In the genomic region with DNA sequence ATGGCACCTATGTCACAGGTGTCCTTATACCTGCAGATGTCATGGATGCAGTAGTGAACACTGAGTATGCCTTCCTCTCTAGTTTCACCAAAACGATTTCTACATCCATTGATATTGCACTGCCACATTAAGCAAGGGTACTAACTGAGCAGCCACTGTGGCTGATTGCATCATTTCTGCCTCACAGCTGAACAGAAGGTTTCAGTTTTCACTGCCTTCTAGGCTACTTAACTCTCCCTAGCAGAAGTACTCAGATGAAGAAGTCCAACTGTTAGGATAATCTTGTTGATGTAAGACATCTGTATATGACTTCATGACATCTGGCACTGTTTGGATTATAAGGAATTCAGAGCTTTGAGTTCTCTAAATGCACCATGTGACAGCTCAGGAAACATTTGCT, we compare ENCODE assay signal across 17 mouse cellular contexts.
DNase-seq lines count a peak whose midpoint lies in the region; ATAC-seq and TF ChIP-seq lines count a peak whose summit lies in the region.
"Had no signal": no experiment of that assay in that cellular context is flagged by ENCODE, and none has a peak within 500 bp of the region (broad histone marks: within the 10 kb centered on the region; RNA-seq: fewer than 3 reads in every experiment).

No protein-coding gene starts in this region.

- TF ChIP-seq CTCF in left cerebral cortex, adult 2 months (IDR thresholded peaks at IDR 0.05) = no peak

- intact Hi-C loops in left cerebral cortex, adult 2 months (cut with DNase I) = no loop called here

- DNase-seq in heart, adult 9 months (ENCODE audit: low spot score in 2 of 2) = peak; percentile 23 to 28
- peak; percentile 8 for DNase-seq in forelimb bud, embryonic 11.5 days (ENCODE audit: low read depth, low spot score)
- peak; percentile 15 for DNase-seq in lung, postnatal 36 days
- DNase-seq in hindbrain, embryonic 11.5 days (ENCODE audit: low spot score) = no peak
- DNase-seq in left cerebral cortex, adult 2 months (ENCODE audit: extremely low spot score in 1 of 2, low spot score in 2 of 2) = no peak
- DNase-seq: cerebellum, adult 11-12 months; gastrocnemius, postnatal 25 days; thymus, postnatal 14 days had no signal

- 0 out of 2 replicates have a peak, but pooled peaks cover 4% of the 10 kb centered on the region for H3K4me1 ChIP-seq in heart, embryonic 11.5 days (ENCODE audit: control insufficient read depth, insufficient read depth, low read length)
- no peaks in the 10 kb centered on the region for H3K4me1 ChIP-seq in liver, embryonic 16.5 days (ENCODE audit: control insufficient read depth, low read depth, low read length)
- H3K4me1 ChIP-seq in liver, embryonic 12.5 days = no peaks in the 10 kb centered on the region
- no peaks in the 10 kb centered on the region for H3K4me1 ChIP-seq in hindbrain, embryonic 11.5 days (replicated peaks; ENCODE audit: control insufficient read depth, insufficient read depth, low read length)
- H3K4me1 ChIP-seq: embryonic facial prominence, embryonic 15.5 days; forebrain, embryonic 13.5 days; liver, embryonic 15.5 days had no signal

- H3K4me3 ChIP-seq in heart, embryonic 11.5 days (ENCODE audit: low read depth, low read length) = no peak overlapping the region
- H3K4me3 ChIP-seq in liver, embryonic 16.5 days (ENCODE audit: low read depth, low read length) = no peak overlapping the region
- no peak overlapping the region for H3K4me3 ChIP-seq in liver, embryonic 12.5 days
- no peak overlapping the region for H3K4me3 ChIP-seq in hindbrain, embryonic 11.5 days (ENCODE audit: low read depth, low read length)
- H3K4me3 ChIP-seq in left cerebral cortex, adult 2 months = no peak overlapping the region
- H3K4me3 ChIP-seq: embryonic facial prominence, embryonic 15.5 days; forebrain, embryonic 13.5 days; liver, embryonic 15.5 days; midbrain, embryonic 10.5 days had no signal

- H3K9me3 ChIP-seq in heart, embryonic 11.5 days (replicated peaks; ENCODE audit: control insufficient read depth, low read length) = peaks cover 5% of the 10 kb centered on the region; the same call in 1 of the 2 replicates
- no peaks in the 10 kb centered on the region for H3K9me3 ChIP-seq in liver, embryonic 16.5 days (replicated peaks; ENCODE audit: control insufficient read depth, low read length)
- H3K9me3 ChIP-seq in liver, embryonic 12.5 days (replicated peaks) = no peaks in the 10 kb centered on the region
- H3K9me3 ChIP-seq in hindbrain, embryonic 11.5 days (ENCODE audit: control insufficient read depth, low read length) = no peaks in the 10 kb centered on the region
- H3K9me3 ChIP-seq: liver, embryonic 15.5 days had no signal

- no peak for ATAC-seq in heart, embryonic 11.5 days (replicated peaks; ENCODE audit: insufficient number of reproducible peaks, low FRiP score, low TSS enrichment)
- peak; percentile 35; the same call in 1 of the 2 replicates for ATAC-seq in liver, embryonic 16.5 days (ENCODE audit: low read depth)
- no peak for ATAC-seq in liver, embryonic 12.5 days
- ATAC-seq in hindbrain, embryonic 11.5 days (ENCODE audit: low FRiP score) = no peak
- ATAC-seq: CD4-positive, CD25-positive, alpha-beta regulatory T cell, adult 4 months; forebrain, embryonic 13.5 days; inflammation-experienced regulatory T-cells, adult 6 months had no signal

- 72% methylated on average over 1 of the region's 1 CpGs for WGBS in heart, embryonic 11.5 days (ENCODE audit: insufficient replicate concordance)
- 45% methylated on average over 1 of the region's 1 CpGs for WGBS in liver, embryonic 16.5 days (ENCODE audit: insufficient replicate concordance)
- 64% methylated on average over 1 of the region's 1 CpGs for WGBS in liver, embryonic 12.5 days (ENCODE audit: insufficient replicate concordance)
- WGBS in hindbrain, embryonic 11.5 days = 80% methylated on average over 1 of the region's 1 CpGs

- no peak overlapping the region for H3K4me2 ChIP-seq in heart, embryonic 11.5 days
- H3K4me2 ChIP-seq in liver, embryonic 16.5 days (ENCODE audit: low read depth, low read length) = no peak overlapping the region
- no peak overlapping the region for H3K4me2 ChIP-seq in liver, embryonic 12.5 days
- H3K4me2 ChIP-seq in hindbrain, embryonic 11.5 days (replicated peaks; ENCODE audit: low read depth, low read length) = no peak overlapping the region
- H3K4me2 ChIP-seq: embryonic facial prominence, embryonic 15.5 days; forebrain, embryonic 13.5 days; liver, embryonic 15.5 days had no signal

- no peaks in the 10 kb centered on the region for H3K27me3 ChIP-seq in heart, embryonic 11.5 days (ENCODE audit: control insufficient read depth, insufficient read depth, low read length)
- no peaks in the 10 kb centered on the region for H3K27me3 ChIP-seq in liver, embryonic 16.5 days (ENCODE audit: control insufficient read depth, insufficient read depth, low read depth, low read length)
- H3K27me3 ChIP-seq in liver, embryonic 12.5 days (replicated peaks) = no peaks in the 10 kb centered on the region
- no peaks in the 10 kb centered on the region for H3K27me3 ChIP-seq in hindbrain, embryonic 11.5 days (ENCODE audit: control insufficient read depth, insufficient read depth, low read length)
- H3K27me3 ChIP-seq: embryonic facial prominence, embryonic 15.5 days; forebrain, embryonic 13.5 days; liver, embryonic 15.5 days had no signal

- H3K9ac ChIP-seq in heart, embryonic 11.5 days (ENCODE audit: low read depth, low read length) = no peak overlapping the region
- H3K9ac ChIP-seq in liver, embryonic 16.5 days (ENCODE audit: low read depth, low read length) = no peak overlapping the region
- H3K9ac ChIP-seq in liver, embryonic 12.5 days = no peak overlapping the region
- no peak overlapping the region for H3K9ac ChIP-seq in hindbrain, embryonic 11.5 days (ENCODE audit: low read depth, low read length)
- H3K9ac ChIP-seq: embryonic facial prominence, embryonic 15.5 days; forebrain, embryonic 13.5 days; liver, embryonic 15.5 days had no signal

- H3K36me3 ChIP-seq in heart, embryonic 11.5 days (ENCODE audit: control insufficient read depth, insufficient read depth, low read length) = no peaks in the 10 kb centered on the region
- no peaks in the 10 kb centered on the region for H3K36me3 ChIP-seq in liver, embryonic 16.5 days (ENCODE audit: control insufficient read depth, insufficient read depth)
- no peaks in the 10 kb centered on the region for H3K36me3 ChIP-seq in liver, embryonic 12.5 days
- no peaks in the 10 kb centered on the region for H3K36me3 ChIP-seq in hindbrain, embryonic 11.5 days (ENCODE audit: control insufficient read depth, insufficient read depth, low read length)
- H3K36me3 ChIP-seq: embryonic facial prominence, embryonic 15.5 days; liver, embryonic 15.5 days; midbrain, embryonic 10.5 days had no signal

- H3K27ac ChIP-seq in heart, embryonic 11.5 days (ENCODE audit: low read depth, low read length) = no peak overlapping the region
- no peak overlapping the region for H3K27ac ChIP-seq in liver, embryonic 16.5 days (ENCODE audit: low read length)
- H3K27ac ChIP-seq in liver, embryonic 12.5 days = no peak overlapping the region
- no peak overlapping the region for H3K27ac ChIP-seq in hindbrain, embryonic 11.5 days (ENCODE audit: low read depth, low read length)
- H3K27ac ChIP-seq in left cerebral cortex, adult 2 months = no peak overlapping the region
- H3K27ac ChIP-seq: embryonic facial prominence, embryonic 15.5 days; forebrain, embryonic 13.5 days; liver, embryonic 15.5 days; midbrain, embryonic 10.5 days had no signal

Comparison
In these comparisons a context has a peak if more than half of its experiments do, and no peak if none do; other contexts are left out.
1. DNase-seq: peak in heart, adult 9 months (2 of 2), forelimb bud, embryonic 11.5 days (single experiment) and lung, postnatal 36 days (single experiment); none in hindbrain, embryonic 11.5 days (single experiment) and left cerebral cortex, adult 2 months (0 of 2).